Mouse (Mus musculus) olfactory bulb, adult 2 months (tissue): ENCODE results near the gene Tmub1.

Source experiments
- CTCF ChIP-seq: fragments of 200-500 bp; IDR thresholded peaks from 2 replicates; pipeline ENCODE4 v1.5.1; 2012; ENCODE audit warnings: low read depth, mild to moderate bottlenecking, low read length, moderate library complexity; ENCODE audit not compliant: insufficient read depth
- POLR2A ChIP-seq: fragments of 200-500 bp; IDR thresholded peaks from 2 replicates; pipeline ENCODE4 v1.6.1; 2012; ENCODE audit warnings: mild to moderate bottlenecking, low read depth, low read length, moderate library complexity; ENCODE audit not compliant: insufficient read depth

GRCm38 (mm10) chr5:24400362-24400761 lies 47.3 kb downstream of the Tmub1 start:
- TF ChIP-seq CTCF = no peak
- no peak for TF ChIP-seq POLR2A
